Mouse (Mus musculus) heart, postnatal 0 days (tissue): ENCODE data around the gene Nr2f6.
"Not testable (repeated sequence)": the region's sequence is repeated elsewhere in the genome, so short reads cannot be mapped to it uniquely, and the experiment has no call there.

Source experiments
- CTCF ChIP-seq: IDR thresholded peaks from 2 replicates; pipeline ENCODE4 v1.5.1; 2016; ENCODE audit warnings: antibody characterized with exemption, control low read depth, low read depth
- EP300 ChIP-seq: IDR thresholded peaks from 2 replicates; pipeline ENCODE4 v1.6.1; 2016; ENCODE audit warnings: antibody characterized with exemption, low read depth

DNA sequence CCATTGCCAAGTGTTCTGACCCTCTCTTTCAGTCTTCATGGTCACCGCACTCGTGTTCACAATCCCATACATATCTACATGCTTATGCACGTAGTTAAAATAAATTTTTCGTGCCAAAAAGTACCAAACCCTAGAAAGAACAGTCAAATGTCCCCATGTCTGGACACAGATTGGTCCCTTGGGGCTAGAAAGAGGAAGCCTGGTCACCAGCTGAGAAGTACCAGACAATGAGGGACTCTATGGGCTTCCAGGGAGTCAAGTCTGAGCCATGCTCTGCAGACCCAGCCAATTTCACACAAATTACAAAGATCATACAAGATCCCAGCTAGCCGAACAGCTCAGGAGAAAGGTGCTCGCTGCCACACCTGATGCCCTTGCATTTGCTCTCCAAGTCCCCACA lies 43.9 kb downstream of the Nr2f6 start:
- TF ChIP-seq CTCF, EP300: not testable (repeated sequence)
